Mouse (Mus musculus) MEL (cell line): ENCODE measurements around the gene Stk4. TPM values are rescaled to one million over a fixed set of nuclear protein-coding genes. Genes with fewer than 3 reads are reported as not detected.

Experiments
- DNase-seq: peaks from one replicate; pipeline ENCODE4 v3.0.0; 2011; ENCODE audit warnings: low read depth, low spot score
- H3K27ac ChIP-seq: 2 replicates; pipeline ENCODE4 v1.5.1; 2012; ENCODE audit warnings: low read depth, mild to moderate bottlenecking, control low read depth, low read length, moderate library complexity; ENCODE audit not compliant: control insufficient read depth
- H3K27me3 ChIP-seq, 2 experiments: fragments of 150-350 bp in 1 of 2; sonication (generic) in 1 of 2; 2 replicates each; pipeline ENCODE4 v1.6.1; 2012; ENCODE audit warnings: low read length in 2 of 2, mild to moderate bottlenecking in 2 of 2, improper control_type of control experiment in 1 of 2, moderate library complexity in 1 of 2; ENCODE audit not compliant: insufficient read depth in 2 of 2, control insufficient read depth in 1 of 2
- H3K36me3 ChIP-seq, 2 experiments: 2 replicates each; pipeline ENCODE4 v1.6.1; 2012 to 2014; ENCODE audit warnings: low read length in 2 of 2, improper control_type of control experiment in 1 of 2, inconsistent platforms in 1 of 2, mild to moderate bottlenecking in 1 of 2; ENCODE audit not compliant: insufficient read depth in 2 of 2, control insufficient read depth in 1 of 2
- H3K4me1 ChIP-seq, 2 experiments: fragments of 150-350 bp in 1 of 2; sonication (generic) in 1 of 2; 2 replicates each; pipeline ENCODE4 v1.6.1; 2012; ENCODE audit warnings: low read length in 2 of 2, improper control_type of control experiment in 1 of 2, mild to moderate bottlenecking in 1 of 2; ENCODE audit not compliant: insufficient read depth in 2 of 2, control insufficient read depth in 1 of 2
- H3K4me3 ChIP-seq, 2 experiments: fragments of 150-350 bp in 1 of 2; sonication (generic) in 1 of 2; 2 replicates each; pipeline ENCODE4 v1.5.1; 2012; ENCODE audit warnings: low read depth in 2 of 2, low read length in 2 of 2, mild to moderate bottlenecking in 2 of 2, moderate library complexity in 2 of 2, control low read depth in 1 of 2, improper control_type of control experiment in 1 of 2; ENCODE audit not compliant: control insufficient read depth in 1 of 2, insufficient read depth in 1 of 2
- H3K79me2 ChIP-seq: 2 replicates; pipeline ENCODE4 v1.6.1; 2012; ENCODE audit warnings: mild to moderate bottlenecking, low read length, moderate library complexity; ENCODE audit not compliant: control insufficient read depth, poor library complexity, insufficient read depth
- H3K9ac ChIP-seq: 2 replicates; pipeline ENCODE4 v1.6.1; 2012; ENCODE audit warnings: low read depth, mild to moderate bottlenecking, control low read depth, low read length, moderate library complexity; ENCODE audit not compliant: control insufficient read depth, poor library complexity, severe bottlenecking
- H3K9me3 ChIP-seq: fragments of 150-350 bp; sonication (generic); replicated peaks from 2 replicates; pipeline ENCODE4 v1.6.1; 2012; ENCODE audit warnings: mild to moderate bottlenecking, low read length, improper control_type of control experiment, moderate library complexity; ENCODE audit not compliant: insufficient read depth
- E2F4 ChIP-seq: IDR thresholded peaks from 2 replicates; pipeline ENCODE4 v1.6.1; 2011; ENCODE audit warnings: low read depth, low read length, improper control_type of control experiment, borderline replicate concordance
- ELF1 ChIP-seq: IDR thresholded peaks from 2 replicates; pipeline ENCODE4 v1.6.1; 2014; ENCODE audit warnings: low read depth, mild to moderate bottlenecking, inconsistent platforms, low read length, improper control_type of control experiment, moderate library complexity
- EP300 ChIP-seq, 2 experiments: IDR thresholded peaks; 2 replicates each; pipeline ENCODE4 v1.6.1; 2011; ENCODE audit warnings: improper control_type of control experiment in 2 of 2, low read length in 2 of 2, low read depth in 1 of 2, mild to moderate bottlenecking in 1 of 2
- GABPA ChIP-seq: IDR thresholded peaks from 2 replicates; pipeline ENCODE4 v1.6.1; 2012; ENCODE audit warnings: low read depth, mild to moderate bottlenecking, inconsistent platforms, low read length, improper control_type of control experiment, moderate library complexity
- GATA1 ChIP-seq: IDR thresholded peaks from 2 replicates; pipeline ENCODE4 v1.6.1; 2011; ENCODE audit warnings: low read depth, low read length, improper control_type of control experiment
- HCFC1 ChIP-seq: IDR thresholded peaks from 2 replicates; pipeline ENCODE4 v1.6.1; 2012; ENCODE audit warnings: low read depth, mild to moderate bottlenecking, inconsistent platforms, low read length, improper control_type of control experiment, moderate library complexity
- KAT2A ChIP-seq: conservative IDR thresholded peaks from 2 replicates; pipeline ENCODE4 v1.6.1; 2012; ENCODE audit warnings: low read depth, low read length, improper control_type of control experiment, inconsistent platforms
- MAFK ChIP-seq: IDR thresholded peaks from 2 replicates; pipeline ENCODE4 v1.6.1; 2011; ENCODE audit warnings: low read depth, mild to moderate bottlenecking, low read length, improper control_type of control experiment, borderline replicate concordance
- MAZ ChIP-seq: IDR thresholded peaks from 2 replicates; pipeline ENCODE4 v1.6.1; 2012; ENCODE audit warnings: low read depth, mild to moderate bottlenecking, inconsistent platforms, low read length, improper control_type of control experiment
- MYB ChIP-seq: IDR thresholded peaks from 2 replicates; pipeline ENCODE4 v1.6.1; 2011; ENCODE audit warnings: mild to moderate bottlenecking, low read depth, low read length, improper control_type of control experiment
- MYC ChIP-seq: IDR thresholded peaks from 2 replicates; pipeline ENCODE4 v1.6.1; 2011; ENCODE audit warnings: low read depth, mild to moderate bottlenecking, low read length, improper control_type of control experiment, moderate library complexity
- POLR2AphosphoS5 ChIP-seq: IDR thresholded peaks from 2 replicates; pipeline ENCODE4 v1.6.1; 2012; ENCODE audit warnings: low read depth, borderline replicate concordance, mild to moderate bottlenecking, inconsistent platforms, low read length, moderate library complexity, mixed read lengths
- RAD21 ChIP-seq: IDR thresholded peaks from 2 replicates; pipeline ENCODE4 v1.6.1; 2011; ENCODE audit warnings: mild to moderate bottlenecking, low read depth, low read length, improper control_type of control experiment
- RCOR1 ChIP-seq: IDR thresholded peaks from 2 replicates; pipeline ENCODE4 v1.6.1; 2012; ENCODE audit warnings: low read depth, mild to moderate bottlenecking, inconsistent platforms, low read length, improper control_type of control experiment
- SMC3 ChIP-seq: IDR thresholded peaks from 2 replicates; pipeline ENCODE4 v1.6.1; 2011; ENCODE audit warnings: low read depth, low read length, improper control_type of control experiment
- TAL1 ChIP-seq: IDR thresholded peaks from 2 replicates; pipeline ENCODE4 v1.6.1; 2012; ENCODE audit warnings: mild to moderate bottlenecking, inconsistent platforms, low read length, moderate library complexity, mixed read lengths
- TBP ChIP-seq: IDR thresholded peaks from 2 replicates; pipeline ENCODE4 v1.8.0; 2011; ENCODE audit warnings: low read depth, low read length, improper control_type of control experiment
- UBTF ChIP-seq: IDR thresholded peaks from 2 replicates; pipeline ENCODE4 v1.6.1; 2012; ENCODE audit warnings: low read depth, mild to moderate bottlenecking, inconsistent platforms, low read length, improper control_type of control experiment, moderate library complexity, borderline replicate concordance; ENCODE audit not compliant: insufficient read depth
- ZC3H11A ChIP-seq: IDR thresholded peaks from 2 replicates; pipeline ENCODE4 v1.6.1; 2012; ENCODE audit warnings: low read depth, mild to moderate bottlenecking, inconsistent platforms, low read length, improper control_type of control experiment
- ZNF384 ChIP-seq: IDR thresholded peaks from 2 replicates; pipeline ENCODE4 v1.6.1; 2012; ENCODE audit warnings: low read depth, mild to moderate bottlenecking, inconsistent platforms, low read length, improper control_type of control experiment
- polyA plus RNA-seq, 2 experiments: library from polyadenylated mRNA; stranded (reverse) in 1 of 2; unstranded in 1 of 2; fragments of >175 nt in 1 of 2; fragments of >200 nt in 1 of 2; gene quantifications; 2 replicates each; pipeline versions ENCODE4 v1.2.1 to v1.2.4; 2012; ENCODE audit warnings: low replicate concordance in 2 of 2, low read depth in 1 of 2; ENCODE audit not compliant: insufficient read length in 2 of 2, insufficient read depth in 1 of 2, missing spikeins in 1 of 2
- total RNA-seq: library from RNA; depleted of rRNA; stranded (reverse); fragments of 300-350 nt; gene quantifications from 2 replicates; pipeline ENCODE4 v1.2.3, GENCODE M21; 2012

Gene Stk4
- total and polyA plus RNA-seq, 3 experiments, result 46.8 to 56.1 TPM; not detected in 1

- Histone ChIP-seq H3K79me2 (no peaks in the 10 kb centered on the region), H3K9me3 (no peaks in the 10 kb centered on the region), H3K27me3 (peaks cover 0 to 3% of the 10 kb centered on the region in 2 experiments; a peak in 3 of 4 replicates), H3K4me1 (no peaks in the 10 kb centered on the region), H3K9ac (no peak overlapping the region), H3K36me3 (no peaks in the 10 kb centered on the region), H3K27ac (no peak overlapping the region), H3K4me3 (no peak overlapping the region)
- no peak for DNase-seq
- TF ChIP-seq MYB, result no peak
- no peak for TF ChIP-seq MYC
- no peak for TF ChIP-seq RAD21
- no peak for TF ChIP-seq SMC3
- no peak for TF ChIP-seq GABPA
- TF ChIP-seq ZNF384, result no peak
- no peak for TF ChIP-seq MAZ
- no peak for TF ChIP-seq TBP
- TF ChIP-seq TAL1, result no peak
- TF ChIP-seq KAT2A, result no peak
- no peak for TF ChIP-seq ELF1
- no peak for TF ChIP-seq UBTF
- TF ChIP-seq MAFK, result no peak
These were observed 91.5 kb downstream of the Stk4 start for GRCm38 (mm10) chr2:164161515-164162055.

GRCm38 (mm10) chr2:164164941-164165340 is 94.8 kb downstream of the Stk4 start:
- H3K9ac ChIP-seq, result no peak overlapping the region
- H3K36me3 ChIP-seq, result no peaks in the 10 kb centered on the region
- no peak overlapping the region for H3K4me3 ChIP-seq
- TF ChIP-seq EP300 (IDR thresholded peaks at IDR 0.05; ENCODE audit: low read depth in 1 of 2, low read length in 2 of 2) (no peak), MYB (no peak), RAD21 (no peak), E2F4 (no peak), RCOR1 (no peak), GATA1 (no peak), POLR2AphosphoS5 (no peak), GABPA (no peak), ZC3H11A (no peak), HCFC1 (no peak), MYC (no peak)
- H3K9me3 ChIP-seq, result no peaks in the 10 kb centered on the region
- no peaks in the 10 kb centered on the region for H3K4me1 ChIP-seq
- DNase-seq, result no peak
- no peak overlapping the region for H3K27ac ChIP-seq
- H3K79me2 ChIP-seq, result no peaks in the 10 kb centered on the region
- H3K27me3 ChIP-seq, result peaks cover 0 to 3% of the 10 kb centered on the region in 2 experiments; a peak in 3 of 4 replicates
